Mouse (Mus musculus) brain, embryonic 14.5 days (tissue): ENCODE measurements around the gene Plekha7.

Experiments used
- CTCF ChIP-seq: fragments of 200-500 bp; IDR thresholded peaks from 2 replicates; pipeline ENCODE4 v1.5.1; 2012; ENCODE audit warnings: inconsistent platforms, mild to moderate bottlenecking, moderate library complexity, borderline replicate concordance; ENCODE audit not compliant: insufficient read depth, insufficient read length; ENCODE audit errors: extremely low read depth
- POLR2A ChIP-seq: fragments of 200-500 bp; IDR thresholded peaks from 2 replicates; pipeline ENCODE4 v1.6.1; 2012; ENCODE audit warnings: mild to moderate bottlenecking, inconsistent platforms, borderline replicate concordance; ENCODE audit not compliant: poor library complexity, insufficient read depth, insufficient read length, severe bottlenecking; ENCODE audit errors: extremely low read depth

DNA sequence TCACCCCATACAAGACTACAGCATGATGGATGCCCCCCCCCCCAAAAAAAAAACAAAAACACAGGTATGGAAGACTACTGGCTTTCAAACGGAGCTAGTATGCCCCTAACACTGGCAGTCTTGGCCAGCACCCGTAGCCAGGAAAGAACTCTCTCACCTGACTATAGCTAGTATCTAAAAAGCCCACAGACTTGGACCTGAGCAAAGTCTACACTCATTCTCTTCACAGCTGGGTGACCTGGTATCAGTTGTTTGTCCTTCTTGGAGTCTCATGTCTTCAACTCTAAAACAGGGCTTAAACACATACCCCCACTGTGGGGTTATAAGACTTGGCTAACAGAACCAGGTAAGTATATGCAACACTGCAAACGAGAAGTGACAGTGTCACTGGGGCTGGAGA is 65.4 kb downstream of the Plekha7 start:
- no peak for TF ChIP-seq POLR2A
- no peak for TF ChIP-seq CTCF
